Mouse (Mus musculus) gastrocnemius, adult 2 months (tissue): Measurements from ENCODE around the gene Nploc4. TPM values are rescaled to one million over a fixed set of nuclear protein-coding genes. Genes with fewer than 3 reads are reported as not detected.
A peak's percentile ranks its signal among the peaks of the same experiment; 100 is the strongest.

ENCODE experiments used
- DNase-seq: peaks from one replicate; pipeline ENCODE4 v3.0.0; 2022
- H3K27ac ChIP-seq: fragments of 200-600 bp; 2 replicates; pipeline ENCODE4 v1.8.1; 2022; ENCODE audit warnings: mild to moderate bottlenecking
- H3K4me3 ChIP-seq: fragments of 200-600 bp; 2 replicates; pipeline ENCODE4 v1.8.1; 2022; ENCODE audit warnings: mild to moderate bottlenecking, moderate library complexity
- CTCF ChIP-seq: fragments of 200-600 bp; IDR thresholded peaks from 2 replicates; pipeline ENCODE4 v1.8.1; 2022; ENCODE audit warnings: antibody characterized with exemption, mild to moderate bottlenecking, moderate library complexity
- intact Hi-C: fragments of 180-260 bp; cut with DNase I; formaldehyde crosslinking; loops from one replicate; pipeline ENCODE4 v1.15.1; 2025
- long read RNA-seq, 2 experiments: library from polyadenylated mRNA; stranded (forward); transcript quantifications; one replicate each; pipeline ENCODE4 v2.0.0; 2021
- total RNA-seq, 2 experiments: library from RNA; stranded (reverse); gene quantifications; 2 replicates each; pipeline ENCODE4 v1.2.3; 2021

The Nploc4 gene
- 10 to 100 TPM; 75.8 to 94.9 TPM for total RNA-seq
- long read RNA-seq, experiment 1, full-length matches to known transcripts = 83 of 114 reads
- long read RNA-seq, experiment 1, partial matches to known transcripts = 6 of 114 reads
- long read RNA-seq, experiment 1, other reads (novel, unspliced or antisense) = 25 of 114 reads
- long read RNA-seq, experiment 2, full-length matches to known transcripts = 94 of 121 reads
- long read RNA-seq, experiment 2, partial matches to known transcripts = 7 of 121 reads
- long read RNA-seq, experiment 2, other reads (novel, unspliced or antisense) = 20 of 121 reads

DNA sequence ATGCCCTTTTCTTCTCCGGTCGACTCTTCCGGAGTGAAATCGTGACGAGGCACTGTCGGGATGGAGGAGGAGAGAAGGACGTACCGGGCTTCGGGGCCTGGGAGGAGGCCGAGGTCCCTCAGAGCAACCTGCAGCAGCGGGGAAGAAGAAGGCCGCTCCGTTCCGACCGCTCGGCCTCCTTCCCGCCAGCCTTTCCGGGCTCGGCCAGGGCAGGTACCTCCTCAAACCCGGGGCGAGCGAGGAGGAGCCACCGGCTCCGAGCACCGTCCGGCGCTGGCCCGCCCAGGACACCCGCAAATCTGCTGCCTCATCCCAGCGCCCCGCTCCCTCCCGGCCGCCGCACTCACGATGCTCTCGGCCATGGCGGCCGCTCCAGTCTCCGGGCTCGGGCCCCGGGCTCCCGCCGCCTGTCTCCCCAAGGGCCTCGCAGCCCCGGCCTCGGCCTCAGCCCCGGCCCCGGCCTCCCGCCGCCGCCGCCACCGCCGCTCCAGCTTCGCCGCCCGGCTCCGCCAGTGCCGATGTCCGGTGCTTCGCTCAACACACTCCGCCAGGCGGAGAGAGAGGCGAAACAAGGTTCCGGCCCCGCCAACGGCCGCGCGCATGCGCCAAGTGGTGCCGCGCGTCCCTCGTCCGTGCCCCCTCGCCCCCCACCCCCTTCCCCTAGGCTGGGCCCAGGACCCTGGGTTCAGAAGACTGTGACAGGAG, at the start of gene Nploc4:
Gene Nploc4, minus strand, starts transcription at position 557 of the 705 bp plus-strand sequence.
- peak; percentile 93 for DNase-seq
- Histone ChIP-seq H3K27ac (peak within 1 kb of the TSS; percentile 95), H3K4me3 (peak within 1 kb of the TSS; percentile 97)
- intact Hi-C loops = no loop called here
- TF ChIP-seq CTCF = peak; percentile 29; the same call in 1 of the 2 replicates

- intact Hi-C loops = no loop called here
- Histone ChIP-seq H3K27ac (peak overlapping the region; percentile 98), H3K4me3 (peak overlapping the region; percentile 93)
- no peak for DNase-seq
- no peak for TF ChIP-seq CTCF
These were observed 47.7 kb upstream of the Nploc4 start for GRCm38 (mm10) chr11:120485251-120485650.

DNA sequence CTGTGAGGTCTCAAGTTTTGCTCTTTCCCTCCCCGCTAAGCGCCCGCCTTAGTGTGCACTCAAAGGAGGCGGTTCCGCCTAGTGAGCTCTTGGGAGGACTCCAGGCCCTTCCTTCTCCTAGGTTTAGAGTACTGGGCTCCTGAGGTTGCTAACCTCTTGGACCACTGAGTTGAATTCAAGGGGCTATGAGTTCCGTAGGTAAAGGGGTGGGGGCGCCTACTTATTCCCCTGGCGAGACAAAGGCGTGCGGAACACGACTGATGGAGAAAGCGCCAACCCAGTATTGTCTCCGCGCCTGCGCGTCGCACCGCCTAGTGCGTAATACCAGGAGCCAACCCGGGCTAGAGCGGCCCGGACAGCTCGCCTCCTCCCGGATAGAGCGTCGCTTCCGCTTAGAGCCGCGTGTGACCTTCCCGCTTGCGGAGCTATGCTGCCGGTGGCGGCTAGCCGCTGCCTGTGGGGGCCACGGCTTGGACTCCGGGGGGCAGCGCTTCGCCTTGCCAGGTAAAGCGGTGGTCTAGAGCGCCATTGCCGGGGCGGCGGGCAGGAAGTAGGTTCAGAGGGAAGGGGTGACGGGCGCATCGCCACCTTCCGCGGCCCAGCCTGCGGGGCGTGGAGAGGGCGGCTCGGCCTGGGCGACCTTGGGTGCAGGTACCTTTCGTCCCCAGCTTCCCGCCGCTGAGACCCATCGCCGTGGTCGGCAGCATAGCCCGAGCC, 46.9 kb upstream of the Nploc4 start, which contains the start of gene Mrpl12:
Gene Mrpl12, plus strand, starts transcription at position 349 of the 717 bp plus-strand sequence.
- no peak for TF ChIP-seq CTCF
- DNase-seq = peak; percentile 93
- peak within 1 kb of the TSS; percentile 93 for H3K4me3 ChIP-seq
- peak within 1 kb of the TSS; percentile 98 for H3K27ac ChIP-seq
- intact Hi-C loops = no loop called here

DNA sequence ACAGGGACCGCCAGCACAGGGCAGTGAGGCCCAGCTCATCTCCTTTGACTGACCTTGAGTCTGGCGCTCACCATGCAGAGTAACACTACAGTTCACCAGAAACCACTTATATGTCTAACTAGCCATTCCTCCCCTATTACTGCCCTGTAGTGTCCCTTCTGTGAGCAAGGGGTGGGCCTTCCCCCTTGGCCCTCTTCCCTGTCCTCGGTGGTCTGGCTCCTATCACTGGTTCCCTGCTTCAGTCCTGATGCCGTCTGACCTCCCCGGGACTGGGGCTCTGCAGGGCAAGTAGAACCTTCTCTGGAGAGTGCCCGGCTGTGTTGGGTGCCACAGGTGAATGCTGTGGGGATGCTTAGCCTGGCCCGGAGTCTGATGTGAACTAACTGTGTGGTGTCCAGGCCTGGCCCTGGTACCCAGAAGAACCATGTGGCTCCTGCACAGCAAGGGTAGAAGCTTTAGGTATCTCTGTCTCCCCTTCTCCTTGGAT, 46.0 kb upstream of the Nploc4 start:
- DNase-seq = no peak
- intact Hi-C loops = no loop called here
- peak overlapping the region; percentile 93 for H3K4me3 ChIP-seq
- no peak for TF ChIP-seq CTCF
- H3K27ac ChIP-seq = no peak overlapping the region

DNA sequence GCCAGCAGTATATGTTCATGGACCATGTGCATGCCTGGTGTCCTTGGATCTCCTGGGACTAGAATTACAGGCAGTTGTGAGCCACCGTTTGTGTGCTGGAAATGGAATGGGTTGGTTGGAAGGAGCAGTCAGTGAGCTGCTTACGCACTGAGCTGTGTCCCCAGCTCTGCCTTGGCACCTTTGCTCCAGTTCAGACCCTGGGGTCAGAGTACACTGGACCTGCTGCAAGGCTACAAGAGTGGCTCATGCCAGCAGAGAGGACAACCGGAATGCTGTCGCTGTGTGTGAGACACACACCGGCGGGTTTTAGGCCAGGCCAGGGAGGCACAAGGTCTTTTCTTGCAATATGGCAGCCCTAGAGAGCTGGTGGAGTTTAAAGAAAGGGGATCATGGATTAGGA, 34.5 kb upstream of the Nploc4 start:
- no peak for DNase-seq
- intact Hi-C loops = no loop called here
- H3K27ac ChIP-seq = no peak overlapping the region
- H3K4me3 ChIP-seq = no peak overlapping the region
- TF ChIP-seq CTCF = no peak

DNA sequence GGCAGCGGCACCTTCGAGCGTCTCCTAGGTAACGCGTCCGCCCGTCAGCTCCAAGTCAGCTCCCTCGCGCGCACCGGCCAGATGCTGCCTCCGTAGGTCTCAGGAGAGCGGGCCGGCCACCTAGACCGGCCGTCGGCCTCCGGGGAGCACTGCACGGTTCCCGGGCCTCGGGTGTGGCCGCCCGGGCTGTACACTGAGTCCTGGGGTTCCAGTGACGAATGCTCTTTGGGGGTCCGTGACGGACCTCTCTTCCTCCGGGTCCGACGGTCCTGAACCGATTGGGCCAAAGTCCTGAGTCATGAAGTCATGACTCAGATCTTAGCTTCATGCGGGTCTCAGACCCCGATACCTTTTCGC, 30.2 kb upstream of the Nploc4 start:
- TF ChIP-seq CTCF = no peak
- peak overlapping the region; percentile 99 for H3K4me3 ChIP-seq
- H3K27ac ChIP-seq = peak overlapping the region; percentile 88
- intact Hi-C loops = no loop called here
- DNase-seq = no peak

- intact Hi-C loops = no loop called here
- peak; percentile 95 for DNase-seq
- Histone ChIP-seq H3K4me3 (peak within 1 kb of the TSS; percentile 99), H3K27ac (peak within 1 kb of the TSS; percentile 88)
- TF ChIP-seq CTCF = no peak
These were observed 29.7 kb upstream of the Nploc4 start, which contains the start of gene Arl16 for GRCm38 (mm10) chr11:120467051-120467735. TSS of gene Arl16 (minus strand) at chr11:120467607.

DNA sequence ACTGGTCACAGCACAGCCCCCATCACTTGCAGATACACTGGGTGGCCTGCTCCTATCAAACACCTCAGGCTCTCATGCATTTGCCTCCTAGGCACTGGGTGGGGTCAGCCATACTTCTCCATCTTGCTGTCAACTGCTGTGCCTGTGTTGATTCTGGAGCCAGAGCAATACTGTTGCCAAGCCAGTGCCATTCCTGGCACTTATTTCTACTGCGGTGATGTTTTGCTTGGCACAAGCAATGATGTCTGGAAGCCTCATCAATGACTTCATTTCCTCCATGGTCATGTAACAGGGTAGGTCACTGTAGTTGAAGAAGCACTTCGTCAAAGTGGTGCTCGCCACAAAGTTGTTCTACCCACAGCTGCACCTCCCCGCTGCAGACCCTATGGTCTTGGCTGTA, 28.0 kb upstream of the Nploc4 start:
- intact Hi-C loops = no loop called here
- peak; percentile 19 for DNase-seq
- Histone ChIP-seq H3K4me3 (no peak overlapping the region), H3K27ac (no peak overlapping the region)
- no peak for TF ChIP-seq CTCF

DNA sequence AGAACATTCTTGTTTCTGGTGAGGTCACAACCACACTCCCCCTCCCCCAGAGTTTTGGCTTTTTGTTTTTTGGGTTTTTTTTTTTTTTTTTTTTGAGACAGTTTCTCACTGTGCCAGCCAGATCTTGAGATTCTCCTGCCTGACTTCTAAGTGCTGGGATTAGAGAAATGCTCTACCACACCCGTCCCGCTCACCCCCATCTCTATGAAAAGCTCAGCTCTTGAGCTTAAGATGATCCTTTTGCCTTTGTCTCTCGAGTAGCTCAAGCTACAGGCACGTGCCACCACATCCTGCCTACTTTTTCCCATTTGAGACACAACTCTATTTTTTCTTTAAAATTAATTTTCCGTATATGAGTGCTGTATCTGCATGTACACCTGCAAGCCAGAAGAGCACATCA, 26.9 kb upstream of the Nploc4 start:
- intact Hi-C loops = no loop called here
- Histone ChIP-seq H3K4me3 (no peak overlapping the region), H3K27ac (no peak overlapping the region)
- no peak for DNase-seq
- TF ChIP-seq CTCF = no peak

- Histone ChIP-seq H3K4me3 (no peak overlapping the region), H3K27ac (no peak overlapping the region)
- intact Hi-C loops = no loop called here
- peak; percentile 4 for DNase-seq
- no peak for TF ChIP-seq CTCF
These were observed 26.0 kb upstream of the Nploc4 start for GRCm38 (mm10) chr11:120463536-120463935.

GRCm38 (mm10) chr11:120458847-120459597, 21.5 kb upstream of the Nploc4 start:
- H3K4me3 ChIP-seq = peak overlapping the region; percentile 98
- peak overlapping the region; percentile 94; the same call in 1 of the 2 replicates for H3K27ac ChIP-seq
- intact Hi-C loops = no loop called here
- peak; percentile 36; the same call in 1 of the 2 replicates for TF ChIP-seq CTCF
- peak; percentile 4 for DNase-seq
